10 mouse cellular contexts compared by ENCODE assay signal in the genomic region with DNA sequence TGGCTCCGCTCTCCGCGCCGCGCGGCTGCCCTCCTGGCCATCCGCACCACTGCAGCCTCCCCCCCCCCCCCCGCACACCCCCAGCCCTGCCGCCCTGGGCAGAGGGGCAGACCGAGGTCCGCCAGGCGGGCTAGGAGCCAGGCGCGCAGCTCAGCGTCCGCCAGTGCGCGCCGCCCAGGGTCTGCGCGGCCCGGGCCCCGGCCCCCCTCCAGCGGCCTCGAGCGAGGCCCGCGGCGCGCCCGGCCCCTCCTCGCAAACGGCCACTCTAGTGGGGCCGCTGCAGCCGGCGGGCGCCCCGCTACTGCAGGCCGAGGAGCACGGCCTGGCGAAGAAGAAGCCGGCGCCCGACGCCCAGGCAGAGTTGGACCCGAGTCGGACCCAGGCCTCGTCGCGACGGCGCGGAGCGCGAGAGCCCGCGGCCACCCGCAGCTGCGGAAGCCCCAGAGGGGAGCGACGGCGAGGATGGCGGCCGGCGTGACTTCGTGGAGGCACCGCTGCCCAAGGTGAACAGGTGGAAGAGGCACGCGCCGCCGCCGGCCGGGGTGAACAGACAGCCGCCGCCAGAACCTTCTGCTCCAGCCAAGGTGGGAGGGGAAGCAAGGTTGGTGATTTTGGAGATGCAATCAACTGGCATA. TPM values are rescaled to one million over a fixed set of nuclear protein-coding genes. Genes with fewer than 3 reads are reported as not detected.
DNase-seq lines count a peak whose midpoint lies in the region; ATAC-seq lines count a peak whose summit lies in the region.
"Had no signal": no experiment of that assay in that cellular context is flagged by ENCODE, and none has a peak within 500 bp of the region (broad histone marks: within the 10 kb centered on the region; RNA-seq: fewer than 3 reads in every experiment).

No protein-coding gene starts in this region.

- H3K27ac ChIP-seq in heart, embryonic 10.5 days = peak overlapping the region; percentile 56; the same call in 1 of the 2 replicates
- H3K27ac ChIP-seq in liver, embryonic 13.5 days = no peak overlapping the region

- ATAC-seq in liver, embryonic 13.5 days (ENCODE audit: low read depth) = no peak

- no peaks in the 10 kb centered on the region for H3K36me3 ChIP-seq in heart, embryonic 10.5 days
- no peaks in the 10 kb centered on the region for H3K36me3 ChIP-seq in liver, embryonic 13.5 days

- H3K4me3 ChIP-seq in heart, embryonic 10.5 days = peak overlapping the region; percentile 59
- no peak overlapping the region for H3K4me3 ChIP-seq in liver, embryonic 13.5 days (replicated peaks)

- H3K9me3 ChIP-seq in heart, embryonic 10.5 days = peaks cover 6% of the 10 kb centered on the region; the same call in 1 of the 2 replicates
- H3K9me3 ChIP-seq in liver, embryonic 13.5 days (replicated peaks) = 0 out of 2 replicates have a peak, but pooled peaks cover 14% of the 10 kb centered on the region

- peaks cover 6% of the 10 kb centered on the region; the same call in 1 of the 2 replicates for H3K4me1 ChIP-seq in heart, embryonic 10.5 days
- H3K4me1 ChIP-seq in liver, embryonic 13.5 days (replicated peaks) = no peaks in the 10 kb centered on the region

- DNase-seq in heart, embryonic 10.5 days (ENCODE audit: low spot score) = no peak
- no peak for DNase-seq in heart, postnatal 4 days
- peak; percentile 17 to 20 for DNase-seq in cerebellum, adult 18-20 months
- peak; percentile 8 for DNase-seq in forelimb bud, embryonic 11.5 days (ENCODE audit: low read depth, low spot score)
- DNase-seq in liver, embryonic 13.5 days = no peak
- DNase-seq in spleen, adult 18-20 months = no peak
- DNase-seq in adrenal gland, adult (ENCODE audit: inconsistent age in 2 of 2, low spot score in 1 of 2) = no peak
- DNase-seq in right cerebral cortex, adult 2 months (ENCODE audit: low spot score in 2 of 2) = no peak

- 5% methylated on average over 69 of the region's 75 CpGs for WGBS in heart, embryonic 10.5 days
- 11% methylated on average over 59 of the region's 75 CpGs for WGBS in liver, embryonic 13.5 days (ENCODE audit: insufficient replicate concordance)

- H3K4me2 ChIP-seq in liver, embryonic 13.5 days = 0 out of 2 replicates have a peak overlapping the region, but pooled peaks have one; percentile 6

- no peak overlapping the region for H3K9ac ChIP-seq in liver, embryonic 13.5 days

- peaks cover 30% of the 10 kb centered on the region for H3K27me3 ChIP-seq in heart, embryonic 10.5 days (ENCODE audit: insufficient read depth, poor library complexity, severe bottlenecking)
- peaks cover 14% of the 10 kb centered on the region; the same call in 1 of the 2 replicates for H3K27me3 ChIP-seq in liver, embryonic 13.5 days

RNA-seq across cellular contexts. Expression of gene Defb7, which starts 40.4 kb away (rescaled TPM):
- polyA plus RNA-seq in heart, embryonic 10.5 days (2016; fragmentation: Nextera tagmentation; extraction: Ambion mirVana) = not detected in 2 replicates
- not detected for total RNA-seq in heart, postnatal 4 days (2021)
- polyA plus RNA-seq in liver, embryonic 13.5 days (2015; fragmentation: Nextera tagmentation; extraction: Ambion mirVana) = not detected in 2 replicates
- polyA plus RNA-seq: C2C12; cortical plate, adult 2 months had no signal

Comparison
In these comparisons a context has a peak if more than half of its experiments do, and no peak if none do; other contexts are left out.
1. DNase-seq: peak in cerebellum, adult 18-20 months (2 of 2) and forelimb bud, embryonic 11.5 days (single experiment); none in heart, embryonic 10.5 days (single experiment), heart, postnatal 4 days (single experiment), liver, embryonic 13.5 days (single experiment), spleen, adult 18-20 months (0 of 2), adrenal gland, adult (0 of 2) and right cerebral cortex, adult 2 months (0 of 2).